Mouse (Mus musculus) left cerebral cortex, adult 2 months (tissue): Measurements from ENCODE around the gene Rrp1. TPM values are rescaled to one million over a fixed set of nuclear protein-coding genes. Genes with fewer than 3 reads are reported as not detected.
"Not testable (repeated sequence)": the region's sequence is repeated elsewhere in the genome, so short reads cannot be mapped to it uniquely, and the experiment has no call there.

Experiments used
- DNase-seq, 2 experiments: peaks; one replicate each; pipeline ENCODE4 v3.0.0; 2021 to 2022; ENCODE audit warnings: low spot score in 2 of 2, mixed read lengths in 1 of 2; ENCODE audit errors: extremely low spot score in 1 of 2
- H3K27ac ChIP-seq: fragments of 200-600 bp; 2 replicates; pipeline ENCODE4 v1.8.1; 2022
- H3K4me3 ChIP-seq: fragments of 200-600 bp; 2 replicates; pipeline ENCODE4 v1.8.1; 2022
- CTCF ChIP-seq: fragments of 200-600 bp; IDR thresholded peaks from 2 replicates; pipeline ENCODE4 v1.8.1; 2022; ENCODE audit warnings: antibody characterized with exemption, mild to moderate bottlenecking, moderate library complexity
- intact Hi-C: fragments of 180-260 bp; cut with DNase I; formaldehyde crosslinking; loops from one replicate; pipeline ENCODE4 v1.15.1; 2025
- total RNA-seq, 2 experiments: library from RNA; stranded (reverse); gene quantifications; 2 replicates each; pipeline ENCODE4 v1.2.3; 2021

Gene Rrp1
- total RNA-seq, 2 experiments from 2014 or later = 339 to 348 TPM

- no peak for DNase-seq
- no peak for TF ChIP-seq CTCF
- intact Hi-C loops = no loop called here
These were observed 45.3 kb downstream of the Rrp1 start for GRCm38 (mm10) chr10:78367586-78367985.

GRCm38 (mm10) chr10:78366851-78367312 lies 46.0 kb downstream of the Rrp1 start:
- DNase-seq = no peak
- no peak for TF ChIP-seq CTCF
- H3K27ac ChIP-seq = peak overlapping the region; percentile 15; the same call in 1 of the 2 replicates
- no peak overlapping the region for H3K4me3 ChIP-seq
- intact Hi-C loops = no loop called here

More at GRCm38 (mm10) chr10:78367586-78367985, 45.3 kb downstream of the Rrp1 start:
- H3K4me3 ChIP-seq = no peak overlapping the region
- no peak overlapping the region for H3K27ac ChIP-seq

GRCm38 (mm10) chr10:78366195-78366834 lies 46.5 kb downstream of the Rrp1 start:
- no peak for TF ChIP-seq CTCF
- no peak overlapping the region for H3K4me3 ChIP-seq
- intact Hi-C loops = no loop called here
- no peak for DNase-seq
- peak overlapping the region; percentile 15; the same call in 1 of the 2 replicates for H3K27ac ChIP-seq

DNA sequence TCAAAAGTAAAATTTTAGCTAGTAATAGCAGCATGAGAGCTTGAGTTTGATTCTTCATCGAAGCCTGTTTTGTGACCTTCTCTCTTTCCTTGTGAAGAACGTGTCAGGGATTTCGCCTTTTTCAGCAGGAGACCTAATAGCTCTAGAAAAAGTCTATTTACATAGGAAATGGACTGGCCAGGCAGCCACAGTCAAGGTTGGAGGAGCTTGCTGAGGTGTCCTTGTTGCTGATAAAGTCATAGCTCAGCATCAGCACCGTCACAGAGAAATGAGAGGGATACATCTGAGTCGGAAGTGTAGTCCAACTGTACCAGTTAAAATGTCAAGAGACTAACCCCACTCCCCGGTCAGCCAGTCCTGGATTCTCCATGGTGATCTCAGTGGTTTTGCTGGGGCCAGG lies 47.3 kb downstream of the Rrp1 start:
- intact Hi-C loops = no loop called here
- no peak for DNase-seq
- Histone ChIP-seq H3K4me3 (no peak overlapping the region), H3K27ac (no peak overlapping the region; the same call in 1 of the 2 replicates)
- TF ChIP-seq CTCF = no peak

DNA sequence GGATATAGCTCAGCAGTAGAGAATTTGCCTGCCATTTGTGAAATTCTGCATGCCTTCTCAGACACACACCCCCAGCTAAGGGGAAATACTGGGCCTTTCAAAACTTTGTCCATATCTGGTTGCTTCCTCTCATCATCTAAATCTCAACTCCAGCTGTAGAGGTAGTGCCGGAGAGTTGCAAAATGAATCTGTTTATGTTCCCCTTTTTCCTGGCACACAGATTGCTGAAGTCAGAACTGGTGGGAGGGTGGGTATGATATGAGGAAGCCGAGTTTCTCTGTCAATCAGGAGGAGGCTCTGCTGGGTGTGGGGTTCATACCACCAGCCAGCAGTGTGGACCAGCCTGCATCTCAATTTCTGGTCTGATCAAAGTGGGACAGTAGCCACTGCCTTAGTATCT lies 48.7 kb downstream of the Rrp1 start:
- no peak for TF ChIP-seq CTCF
- intact Hi-C loops = no loop called here
- H3K27ac ChIP-seq = no peak overlapping the region
- no peak for DNase-seq
- no peak overlapping the region for H3K4me3 ChIP-seq

- intact Hi-C loops = no loop called here
- H3K4me3 ChIP-seq = no peak overlapping the region
- no peak for DNase-seq
- no peak for TF ChIP-seq CTCF
- no peak overlapping the region for H3K27ac ChIP-seq
These were observed 49.5 kb downstream of the Rrp1 start for GRCm38 (mm10) chr10:78363366-78363765.

GRCm38 (mm10) chr10:78361951-78362350 lies 50.9 kb downstream of the Rrp1 start:
- Histone ChIP-seq H3K27ac (no peak overlapping the region), H3K4me3 (no peak overlapping the region)
- DNase-seq = no peak
- TF ChIP-seq CTCF = no peak
- intact Hi-C loops = no loop called here

DNA sequence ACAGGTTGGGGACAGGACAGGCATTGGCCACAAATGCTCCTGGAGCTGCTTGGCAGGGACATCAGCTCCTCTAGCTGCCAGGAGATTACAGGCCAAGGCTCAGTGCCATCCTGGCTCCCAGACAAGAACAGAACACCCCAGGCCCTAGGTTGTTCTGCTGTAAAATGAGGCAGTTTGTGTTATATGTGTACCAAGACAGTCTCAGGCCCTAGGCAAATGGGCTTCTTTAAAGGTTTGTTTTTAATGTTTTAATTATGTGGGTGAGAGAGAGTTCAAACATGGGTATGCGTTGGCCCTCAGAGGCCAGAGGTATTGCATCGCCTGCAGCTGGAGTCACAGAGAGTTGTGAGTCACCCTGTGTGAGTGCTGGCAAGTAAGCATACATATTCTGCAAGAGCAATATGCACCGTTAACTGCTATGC lies 52.5 kb downstream of the Rrp1 start:
- Histone ChIP-seq H3K27ac (no peak overlapping the region), H3K4me3 (no peak overlapping the region)
- DNase-seq = no peak
- no peak for TF ChIP-seq CTCF
- intact Hi-C loops = no loop called here

DNA sequence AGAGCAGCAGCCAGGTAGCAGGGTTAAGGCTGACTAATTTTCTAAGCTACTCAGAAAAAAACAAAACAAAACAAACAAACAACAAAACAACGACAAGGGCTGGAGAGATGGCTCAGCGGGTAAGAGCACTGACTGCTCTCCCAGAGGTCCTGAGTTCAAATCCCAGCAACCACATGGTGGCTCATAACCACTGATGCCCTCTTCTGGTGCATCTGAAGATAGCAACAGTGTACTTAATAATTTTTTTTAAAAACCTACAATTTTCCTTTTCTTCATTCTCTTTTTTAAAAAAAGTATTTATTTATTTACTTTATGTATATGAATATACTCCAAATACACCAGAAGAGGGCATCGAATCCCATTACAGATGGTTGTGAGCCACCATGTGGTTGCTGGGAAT lies 53.8 kb downstream of the Rrp1 start:
- DNase-seq, H3K27ac ChIP-seq, intact Hi-C loops, H3K4me3 ChIP-seq: not testable (repeated sequence)
- TF ChIP-seq CTCF = peak; percentile 40

DNA sequence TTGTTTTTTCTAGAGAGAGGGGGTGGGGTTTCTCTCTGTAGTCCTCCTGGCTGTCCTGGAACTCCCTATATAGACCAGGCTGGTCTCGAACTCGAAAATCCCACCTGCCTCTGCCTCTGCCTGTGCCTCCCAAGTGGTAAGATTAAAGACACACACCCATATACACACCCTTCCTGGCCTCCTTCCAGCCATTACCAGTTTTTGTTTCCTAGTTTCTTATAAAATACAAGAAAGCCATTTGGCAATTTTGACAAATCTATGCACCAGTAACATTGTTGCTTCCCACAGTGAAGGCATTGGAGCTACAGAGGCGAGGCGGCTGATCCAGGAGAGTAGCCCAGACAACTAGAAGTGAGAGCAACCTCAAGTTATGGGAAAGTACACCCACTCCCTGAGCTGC lies 54.6 kb downstream of the Rrp1 start:
- DNase-seq = no peak
- H3K4me3 ChIP-seq = no peak overlapping the region
- no peak for TF ChIP-seq CTCF
- no peak overlapping the region for H3K27ac ChIP-seq
- intact Hi-C loops = no loop called here

GRCm38 (mm10) chr10:78357742-78358141 lies 55.1 kb downstream of the Rrp1 start:
- intact Hi-C loops = no loop called here
- no peak for DNase-seq
- Histone ChIP-seq H3K4me3 (no peak overlapping the region), H3K27ac (no peak overlapping the region)
- TF ChIP-seq CTCF = no peak

DNA sequence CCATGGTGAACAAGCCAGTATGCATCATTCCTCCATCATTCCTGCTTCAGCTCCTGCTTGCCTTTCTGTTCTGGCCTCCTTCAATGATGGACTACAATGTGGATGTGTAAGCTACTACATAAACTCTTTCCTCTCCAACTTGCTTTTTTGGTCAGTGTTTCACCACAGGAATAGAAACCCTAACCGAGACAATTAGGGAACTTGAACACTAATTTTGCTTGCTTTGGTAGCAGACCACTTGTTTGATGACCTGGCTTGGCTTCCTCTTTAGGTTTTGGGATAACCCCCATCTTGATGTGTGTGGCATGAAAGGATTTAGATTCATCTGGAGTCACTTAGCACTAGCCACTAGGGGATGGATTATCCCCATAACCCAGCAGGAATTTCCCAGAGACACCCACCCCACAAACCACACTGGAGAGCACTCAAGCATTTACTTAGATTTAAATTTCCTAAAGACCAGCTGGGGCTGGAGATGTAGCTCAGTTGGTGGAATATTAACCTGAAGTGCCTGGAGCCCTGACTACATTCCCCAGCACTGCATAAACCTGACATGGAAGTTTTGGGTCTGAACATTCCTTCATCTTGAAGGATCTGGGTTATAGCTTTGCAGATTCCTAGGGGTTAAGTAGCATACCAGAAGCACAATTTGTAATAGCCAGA lies 56.8 kb downstream of the Rrp1 start:
- intact Hi-C loops = no loop called here
- DNase-seq = no peak
- Histone ChIP-seq H3K27ac (no peak overlapping the region), H3K4me3 (no peak overlapping the region)
- TF ChIP-seq CTCF = no peak
